Mouse (Mus musculus) mature B cell (primary cell): ENCODE results near the gene Ltbp2.

Experiments used
- in situ Hi-C: fragments of 300-500 bp; cut with MboI; formaldehyde crosslinking; loops from 2 replicates; pipeline ENCODE4 v1.14.3; 2019

Gene Ltbp2

DNA sequence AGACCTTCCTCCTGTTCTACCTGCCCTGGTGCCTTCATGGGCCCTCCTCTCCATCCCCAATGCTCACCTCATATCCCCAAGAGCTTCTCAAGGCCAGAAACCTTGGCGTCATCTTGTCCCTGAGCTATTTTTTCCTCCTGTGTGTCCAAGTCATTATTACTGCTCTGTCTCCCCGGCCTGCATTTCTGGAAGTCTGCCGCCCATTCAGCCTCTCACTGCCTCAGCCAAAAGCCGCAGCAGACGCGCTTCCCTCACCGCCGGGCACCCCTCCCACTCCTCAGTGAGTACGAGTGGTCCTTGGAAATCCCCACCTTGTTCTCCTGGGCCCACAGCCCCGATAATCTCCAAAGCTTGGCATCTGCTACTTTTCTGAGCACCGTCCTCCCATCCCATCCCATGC lies 3.8 kb upstream of the Ltbp2 start:
- in situ Hi-C loops = no loop called here

- in situ Hi-C loops = no loop called here
Measured at GRCm38 (mm10) chr12:84875761-84876480, 411 bp downstream of the Ltbp2 start.

DNA sequence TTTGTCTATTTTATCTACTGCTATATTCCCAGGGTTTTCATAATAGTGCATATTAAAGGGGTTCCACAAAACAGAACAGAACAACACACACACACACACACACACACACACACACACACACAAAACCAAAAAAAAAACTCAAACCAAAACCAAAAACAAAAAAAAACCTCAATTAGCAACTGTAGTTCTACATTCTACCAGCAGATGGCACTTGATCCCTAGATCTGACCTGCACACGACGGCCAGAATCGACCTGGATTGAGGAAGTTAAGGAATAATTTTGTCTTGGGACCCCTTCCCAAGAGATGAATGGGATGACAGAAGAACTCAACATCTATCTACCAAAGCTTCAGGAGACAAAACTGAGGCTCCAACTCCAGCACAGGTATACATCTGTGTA lies 2.9 kb downstream of the Ltbp2 start:
- in situ Hi-C loops = no loop called here

- in situ Hi-C loops = no loop called here
Measured at GRCm38 (mm10) chr12:84872310-84872709, 4.0 kb downstream of the Ltbp2 start.

DNA sequence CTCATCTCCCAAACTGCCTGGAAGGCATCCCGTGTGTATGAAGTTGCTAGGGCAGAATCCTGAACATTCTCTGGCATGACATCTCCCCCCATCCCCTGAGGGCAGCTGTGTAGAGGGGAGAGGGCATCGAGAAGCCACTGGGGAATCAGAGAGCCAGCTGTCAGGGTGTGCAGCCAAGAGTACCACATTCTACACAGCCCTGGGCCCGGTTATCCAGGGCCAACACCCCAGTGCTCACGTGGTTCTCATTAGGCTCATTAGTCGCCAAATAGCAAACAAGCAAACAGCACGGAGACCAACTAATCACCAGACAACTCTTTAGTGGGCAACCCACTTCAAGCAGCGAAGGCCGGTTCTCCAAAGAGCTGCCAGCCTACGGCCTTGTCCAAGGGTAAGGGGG lies 10.9 kb downstream of the Ltbp2 start:
- in situ Hi-C loops = no loop called here

GRCm38 (mm10) chr12:84864801-84865200 lies 11.5 kb downstream of the Ltbp2 start:
- in situ Hi-C loops = no loop called here

DNA sequence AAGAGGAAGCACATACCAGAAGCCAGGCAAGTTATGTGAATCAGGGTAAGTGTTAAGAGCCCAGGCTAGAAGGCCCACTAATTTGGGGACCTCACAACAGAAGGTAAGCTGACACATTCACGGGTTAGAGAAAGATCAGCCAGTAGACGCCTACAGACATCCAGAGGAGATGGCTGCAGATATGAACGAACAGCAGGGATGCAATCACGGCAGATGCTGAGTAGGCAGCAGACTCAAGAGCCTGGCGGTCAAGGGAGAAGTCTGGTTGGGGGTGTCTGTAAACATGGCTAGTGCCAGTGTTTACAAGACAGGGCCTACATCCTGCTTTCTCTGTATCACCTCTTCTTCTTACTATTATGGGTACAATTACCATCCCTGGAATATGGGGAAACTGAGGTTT lies 13.1 kb downstream of the Ltbp2 start:
- in situ Hi-C loops = no loop called here

DNA sequence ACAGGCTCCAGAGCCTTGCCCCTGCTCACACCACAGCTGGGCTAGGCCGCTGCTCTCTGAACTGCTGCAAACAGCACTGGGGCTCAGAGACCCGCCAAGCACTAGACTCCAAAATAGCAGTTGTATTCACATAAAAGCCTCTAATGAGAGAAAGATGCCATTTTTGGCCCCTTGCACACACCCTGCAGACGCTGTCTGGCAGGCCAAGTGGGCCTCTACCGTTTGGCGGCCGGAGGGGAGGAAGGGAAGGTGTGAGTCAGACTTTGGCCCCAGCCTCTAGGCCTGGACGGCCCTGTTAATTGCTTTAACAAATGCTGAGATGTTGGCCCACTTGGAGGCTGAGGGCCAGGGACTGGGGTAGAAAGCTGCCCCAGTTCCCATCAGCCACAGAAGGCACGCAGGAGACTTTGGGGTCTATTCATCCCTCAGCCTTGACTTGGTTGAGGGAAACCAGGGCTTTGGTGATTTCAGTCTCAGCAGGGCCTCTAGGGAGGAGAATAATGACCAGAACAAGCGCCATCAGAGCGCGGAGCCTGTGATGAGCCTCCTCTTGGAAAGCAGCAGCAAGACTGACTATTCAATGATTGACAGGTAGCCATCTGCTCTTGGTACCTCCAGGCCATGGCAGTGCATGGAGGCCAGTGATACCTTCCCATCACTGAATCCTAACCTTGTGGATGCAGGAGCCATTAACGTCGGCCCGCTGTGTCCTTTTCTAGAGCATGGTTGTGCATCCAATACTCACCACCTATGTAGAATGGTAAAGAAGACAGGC lies 14.0 kb downstream of the Ltbp2 start:
- in situ Hi-C loops = no loop called here

GRCm38 (mm10) chr12:84858149-84859113 lies 17.9 kb downstream of the Ltbp2 start:
- in situ Hi-C loops = no loop called here

DNA sequence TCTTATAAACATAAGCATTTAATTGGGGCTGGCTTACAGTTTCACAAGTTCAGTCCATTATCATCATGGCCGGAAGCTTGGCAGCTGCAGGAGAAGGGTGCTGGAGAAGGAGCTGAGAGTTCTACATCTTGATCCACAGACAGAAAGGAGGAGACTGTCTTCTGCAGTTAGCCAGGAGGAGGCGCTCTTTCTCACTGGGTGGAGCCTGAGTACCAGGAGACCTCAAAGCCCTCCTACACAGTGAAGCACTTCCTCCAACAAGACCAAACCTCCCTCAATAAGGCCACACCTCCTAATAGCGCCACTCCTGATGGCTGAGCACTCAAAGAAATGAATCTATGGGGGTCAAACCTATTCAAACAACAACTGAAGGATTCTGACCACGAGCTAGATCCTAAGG lies 18.6 kb downstream of the Ltbp2 start:
- in situ Hi-C loops = no loop called here

DNA sequence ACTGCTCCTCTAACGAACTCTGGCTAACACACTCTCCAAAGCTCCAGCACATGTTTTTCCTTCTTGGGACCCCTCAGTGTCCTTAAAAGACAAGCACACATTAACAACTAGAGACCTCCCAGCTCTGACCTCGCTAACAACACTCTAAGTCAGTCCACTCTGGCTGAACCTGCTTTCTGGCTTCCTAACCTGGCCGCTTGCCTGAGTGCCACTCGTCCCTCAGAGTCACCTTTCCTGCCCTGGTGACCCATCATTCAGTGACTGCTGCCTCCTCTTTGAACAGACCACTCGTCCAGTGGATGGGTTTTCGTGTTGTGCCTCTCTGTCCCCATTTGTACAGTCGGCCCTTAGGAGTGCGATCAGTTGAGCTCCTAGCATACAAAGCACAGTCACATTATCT lies 19.8 kb downstream of the Ltbp2 start:
- in situ Hi-C loops = no loop called here

GRCm38 (mm10) chr12:84855084-84855625 lies 21.2 kb downstream of the Ltbp2 start:
- in situ Hi-C loops = no loop called here

DNA sequence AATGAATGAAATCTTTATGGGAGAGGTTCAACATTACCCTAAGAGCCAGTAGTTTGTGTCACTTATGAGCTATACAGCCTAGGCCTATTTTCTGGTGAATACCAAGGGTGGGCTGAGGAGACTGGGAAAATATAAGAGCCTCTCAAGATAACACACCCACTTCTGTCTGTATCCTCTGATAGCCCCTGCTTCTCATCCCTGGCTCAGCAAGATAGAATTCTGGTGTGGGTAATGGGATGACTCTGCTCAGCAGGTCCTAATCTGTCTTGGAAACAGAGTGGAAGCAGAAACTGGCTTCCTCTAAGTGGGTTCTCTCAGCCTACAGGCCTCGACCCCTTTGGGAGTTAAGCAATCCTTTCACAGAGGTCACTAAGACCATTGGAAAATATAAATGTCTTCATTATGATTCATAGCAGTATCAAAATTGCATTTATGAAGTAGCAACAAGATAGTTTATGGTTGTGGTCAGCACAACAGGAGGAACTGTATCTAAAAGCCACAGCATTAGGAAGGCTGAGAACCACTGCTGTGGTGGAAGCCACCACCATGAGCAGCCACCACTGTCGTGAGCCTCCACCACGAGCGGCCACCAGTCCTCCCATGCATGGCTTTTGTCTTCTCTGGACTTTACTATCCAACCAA lies 21.8 kb downstream of the Ltbp2 start:
- in situ Hi-C loops = no loop called here

GRCm38 (mm10) chr12:84851403-84852040 lies 24.8 kb downstream of the Ltbp2 start:
- in situ Hi-C loops = no loop called here

- in situ Hi-C loops = no loop called here
Measured at GRCm38 (mm10) chr12:84847882-84848281, 28.4 kb downstream of the Ltbp2 start.

DNA sequence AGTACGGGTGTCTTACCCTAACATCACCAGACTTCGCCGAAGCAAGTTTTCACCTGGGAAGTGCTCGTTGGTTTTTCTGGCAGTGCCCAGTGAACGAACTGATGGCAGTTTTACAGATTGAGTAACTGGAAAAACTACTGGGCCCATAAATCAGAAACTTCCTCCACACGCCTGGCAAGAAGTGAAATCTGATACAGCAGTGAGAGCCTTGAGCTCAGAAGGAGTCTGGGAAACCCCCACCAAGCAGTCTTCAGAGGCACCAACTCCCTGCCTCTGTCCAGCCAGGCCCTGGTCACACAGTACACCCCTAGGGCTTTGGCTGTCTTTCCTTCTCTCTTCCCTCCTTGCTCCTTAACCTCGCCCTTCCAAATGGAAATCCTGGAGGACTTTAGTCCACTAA lies 28.9 kb downstream of the Ltbp2 start:
- in situ Hi-C loops = no loop called here

DNA sequence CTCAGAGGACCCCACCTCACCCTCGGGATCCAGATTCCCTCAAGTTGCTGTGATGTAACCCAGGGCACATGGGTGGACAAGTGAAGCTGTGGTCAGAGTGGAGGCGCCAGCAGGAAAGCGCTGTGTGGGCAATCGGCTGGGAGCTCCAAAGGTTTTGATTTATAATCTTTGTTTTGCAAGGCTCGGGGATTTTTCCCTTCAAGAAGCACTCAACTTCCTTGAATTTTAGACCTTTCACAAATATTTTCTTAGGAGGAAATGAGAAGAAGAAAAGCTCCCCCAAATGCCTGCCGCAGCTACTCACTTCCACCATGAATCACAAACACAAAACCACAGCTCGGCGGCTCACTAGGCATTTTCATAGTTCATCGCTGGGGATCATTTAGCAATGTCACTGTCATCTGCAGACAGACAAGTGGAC lies 29.7 kb downstream of the Ltbp2 start:
- in situ Hi-C loops = no loop called here

DNA sequence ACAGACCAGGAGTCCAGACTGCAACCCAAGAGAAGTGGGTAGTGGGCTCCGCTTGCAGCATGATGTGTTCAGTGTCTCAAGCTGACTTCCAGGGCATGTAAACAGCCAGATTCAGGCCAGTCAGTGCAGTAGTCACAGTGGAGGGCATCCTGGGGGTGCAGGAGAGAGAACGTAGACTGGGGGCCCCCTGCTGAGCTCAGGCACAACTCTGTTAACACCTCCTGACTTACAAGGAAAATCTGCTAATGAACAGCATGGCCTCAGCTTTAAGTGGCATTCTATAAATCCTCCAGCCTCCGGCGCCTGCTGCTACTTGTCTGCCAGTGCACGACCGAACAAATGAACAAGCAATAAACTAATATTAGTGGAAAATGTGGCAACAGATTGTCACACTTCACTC lies 33.6 kb downstream of the Ltbp2 start:
- in situ Hi-C loops = no loop called here

DNA sequence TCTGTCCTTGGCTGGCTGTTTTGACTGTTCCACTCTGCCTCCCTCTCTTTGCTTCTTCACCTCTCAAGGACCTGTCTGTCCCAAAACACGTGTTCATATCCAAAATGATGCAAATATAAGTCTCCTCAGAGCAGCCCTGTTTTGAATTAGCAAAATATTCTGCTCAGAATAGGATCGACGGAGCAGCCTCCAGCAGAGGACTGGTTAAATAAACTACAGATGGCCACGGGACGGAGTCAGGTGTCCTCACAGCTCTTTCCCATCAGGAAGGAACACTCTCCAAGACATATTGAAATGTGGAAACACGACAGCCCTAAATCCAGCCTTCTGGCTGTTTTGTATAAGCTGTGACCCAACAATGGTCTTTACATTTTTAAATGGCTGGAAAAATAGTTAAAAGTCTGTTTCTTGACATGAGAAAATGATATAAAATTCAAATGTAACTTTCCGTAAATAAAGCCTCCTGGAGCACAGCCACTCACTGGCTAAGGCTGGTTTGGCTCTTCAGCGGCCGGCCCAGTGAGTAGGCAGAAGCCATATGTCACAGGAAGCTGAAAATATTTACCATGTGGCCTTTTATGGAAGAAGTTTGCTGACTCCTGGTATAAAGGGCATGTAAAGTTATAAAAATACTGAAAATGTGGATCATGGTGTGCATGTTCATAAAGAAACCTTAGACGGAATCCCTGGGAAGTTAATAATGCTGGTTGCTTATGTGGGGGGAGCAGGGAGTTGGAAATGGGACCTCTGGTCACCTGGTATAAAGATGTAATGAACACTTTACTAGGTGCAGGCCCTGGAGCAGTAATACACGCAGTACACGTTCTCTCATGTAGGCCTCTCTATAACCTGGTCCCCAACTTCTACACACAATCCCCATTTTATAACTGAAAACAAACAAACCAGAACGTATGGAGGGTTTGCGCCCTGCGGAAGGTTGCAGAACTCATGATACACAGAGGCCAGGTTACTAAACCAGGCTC lies 34.9 kb downstream of the Ltbp2 start:
- in situ Hi-C loops = no loop called here

DNA sequence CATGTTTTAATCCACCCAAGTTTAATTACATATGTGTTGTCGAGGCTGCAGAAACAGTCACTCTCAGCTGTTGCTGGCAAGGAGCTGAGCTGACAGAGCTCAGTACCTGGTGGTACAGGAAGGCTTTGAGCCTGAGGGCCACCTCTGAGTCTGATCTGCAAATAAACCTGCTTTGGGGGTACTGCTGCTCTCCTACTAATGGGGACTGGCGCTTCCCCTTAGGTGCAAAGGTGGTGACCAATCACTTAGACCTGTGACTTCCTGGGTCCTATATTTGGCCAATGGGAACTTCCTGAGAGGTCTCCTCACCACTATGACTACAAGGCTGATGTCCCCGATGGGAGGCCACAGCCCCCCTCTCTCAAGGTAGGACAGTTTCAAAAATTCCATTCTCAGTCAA lies 35.6 kb downstream of the Ltbp2 start:
- in situ Hi-C loops = no loop called here
